Mouse (Mus musculus) limb, embryonic 11.5 days (tissue): ENCODE measurements around the gene Rpia. TPM values are rescaled to one million over a fixed set of nuclear protein-coding genes. Genes with fewer than 3 reads are reported as not detected.
"Not testable (repeated sequence)": the region's sequence is repeated elsewhere in the genome, so short reads cannot be mapped to it uniquely, and the experiment has no call there.

ENCODE experiments used
- ATAC-seq: fragments of 200-750 bp; cut with Nextera tagmentation; 2 replicates; pipeline ENCODE4 v1.8.0; 2017; ENCODE audit warnings: low read depth; ENCODE audit not compliant: insufficient number of reproducible peaks, low FRiP score, low TSS enrichment
- DNase-seq: peaks from one replicate; pipeline ENCODE4 v3.0.0-alpha.2; 2015; ENCODE audit warnings: low spot score
- H3K27ac ChIP-seq: fragments of 300-500 bp; sonication (generic); replicated peaks from 2 replicates; pipeline ENCODE4 v1.5.1; 2014; ENCODE audit warnings: low read depth, mild to moderate bottlenecking, low read length
- H3K27me3 ChIP-seq: fragments of 300-500 bp; sonication (generic); 2 replicates; pipeline ENCODE4 v1.6.1; 2014; ENCODE audit warnings: mild to moderate bottlenecking, low read length, mixed read lengths; ENCODE audit not compliant: control insufficient read depth, insufficient read depth
- H3K36me3 ChIP-seq: fragments of 300-500 bp; sonication (generic); 2 replicates; pipeline ENCODE4 v1.6.1; 2014; ENCODE audit warnings: mild to moderate bottlenecking, low read length, moderate library complexity, mixed read lengths; ENCODE audit not compliant: control insufficient read depth, insufficient read depth
- H3K4me1 ChIP-seq: fragments of 300-500 bp; sonication (generic); 2 replicates; pipeline ENCODE4 v1.6.1; 2014; ENCODE audit warnings: low read length, mixed read lengths; ENCODE audit not compliant: control insufficient read depth, insufficient read depth
- H3K4me2 ChIP-seq: fragments of 300-500 bp; sonication (generic); 2 replicates; pipeline ENCODE4 v1.6.1; 2014; ENCODE audit warnings: low read depth, mild to moderate bottlenecking, moderate library complexity; ENCODE audit not compliant: severe bottlenecking
- H3K4me3 ChIP-seq: fragments of 300-500 bp; sonication (generic); 2 replicates; pipeline ENCODE4 v1.5.1; 2014; ENCODE audit warnings: low read depth, low read length
- H3K9ac ChIP-seq: fragments of 300-500 bp; sonication (generic); 2 replicates; pipeline ENCODE4 v1.6.1; 2014; ENCODE audit warnings: mild to moderate bottlenecking, low read length
- H3K9me3 ChIP-seq: fragments of 300-500 bp; sonication (generic); 2 replicates; pipeline ENCODE4 v1.6.1; 2016; ENCODE audit warnings: low read length; ENCODE audit not compliant: control insufficient read depth
- WGBS: fragments of 180-500 bp; shearing (Covaris S2); extraction: QIAGEN DNeasy Blood & Tissue Kit; methylation state at CpG from one replicate; pipeline ENCODE4 v1.1.7; 2014; 5-methylcytosine and 5-hydroxymethylcytosine counted together
- polyA plus RNA-seq: library from polyadenylated mRNA; unstranded; fragments of >200 nt; fragmentation: Nextera tagmentation; extraction: Ambion mirVana; gene quantifications from 2 replicates; pipeline ENCODE4 v1.2.1, GENCODE M21; 2014

Rpia gene
- polyA plus RNA-seq, 1 experiment from 2014 or later = 2.0 TPM

DNA sequence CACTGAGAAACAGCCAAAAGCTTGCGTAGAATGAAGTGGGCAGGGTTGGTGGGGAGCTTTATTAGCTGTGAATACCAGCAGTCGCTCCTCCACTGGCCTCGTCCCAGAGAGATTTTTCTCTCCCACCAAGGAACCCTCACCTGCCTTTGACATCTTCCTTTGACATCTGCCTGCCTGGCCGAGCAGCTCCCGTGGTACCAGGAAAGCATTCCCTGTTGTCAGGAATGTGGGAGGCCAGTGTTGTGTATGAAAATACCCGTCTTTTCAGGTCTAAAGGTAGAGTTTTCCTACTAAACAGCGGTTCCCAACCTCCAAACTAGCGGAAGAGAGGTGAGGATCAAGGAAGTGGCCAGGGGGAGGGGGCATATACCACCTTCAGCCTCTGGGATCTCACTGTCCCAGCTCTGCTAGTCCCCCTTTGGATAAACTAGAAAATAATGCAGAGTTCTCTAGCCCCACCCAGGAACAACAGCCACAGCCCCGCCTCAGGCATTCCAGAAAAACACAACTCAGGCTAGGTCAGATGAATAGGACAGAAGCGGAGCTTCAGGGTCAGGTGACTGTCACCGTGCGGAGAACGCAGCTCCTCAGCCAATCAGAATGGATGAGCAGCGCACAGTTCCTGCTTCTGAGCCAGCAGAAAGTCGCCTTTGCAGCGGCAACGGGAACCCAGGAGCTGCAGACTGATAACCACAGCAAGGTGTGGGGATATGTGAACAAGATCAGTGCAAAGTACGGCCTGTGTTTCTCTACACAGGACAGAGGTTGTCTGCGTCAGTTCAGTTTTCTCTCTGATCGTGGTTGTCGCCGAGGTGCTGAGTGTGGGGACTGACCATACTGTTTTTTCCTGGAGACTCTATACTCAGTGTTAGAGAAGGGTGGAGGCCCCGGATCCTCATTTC is 32.3 kb upstream of the Rpia start:
- Histone ChIP-seq H3K27ac (no peak overlapping the region), H3K9ac (peak overlapping the region; percentile 40), H3K4me2 (peak overlapping the region; percentile 71), H3K9me3 (no peaks in the 10 kb centered on the region), H3K4me1 (peaks cover 4% of the 10 kb centered on the region; the same call in 1 of the 2 replicates), H3K27me3 (no peaks in the 10 kb centered on the region), H3K4me3 (peak overlapping the region; percentile 33), H3K36me3 (no peaks in the 10 kb centered on the region)
- ATAC-seq (peak; percentile 83), DNase-seq (peak; percentile 65)
- WGBS = 8% methylated on average over 23 of the region's 23 CpGs

DNA sequence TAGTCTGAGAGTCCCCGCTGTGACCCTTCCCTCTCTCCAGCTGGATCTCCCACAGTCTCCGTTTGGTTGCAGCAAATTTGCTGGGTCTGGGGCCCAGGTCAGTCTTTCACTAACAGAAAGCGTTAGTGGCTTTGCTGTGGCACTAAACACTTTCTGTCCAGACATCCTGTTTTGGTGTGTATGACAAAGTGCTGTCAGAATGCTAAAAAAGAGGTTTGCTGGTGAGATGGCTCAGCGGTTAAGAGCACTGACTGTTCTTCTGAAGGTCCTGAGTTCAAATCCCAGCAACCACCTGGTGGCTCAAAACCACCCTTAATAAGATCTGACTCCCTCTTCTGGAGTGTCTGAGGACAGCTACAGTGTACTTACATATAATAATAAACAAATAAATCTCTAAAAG is 31.2 kb upstream of the Rpia start:
- not testable (repeated sequence) for H3K9ac ChIP-seq, H3K4me3 ChIP-seq, ATAC-seq, H3K4me2 ChIP-seq, H3K36me3 ChIP-seq, H3K4me1 ChIP-seq, DNase-seq, H3K27ac ChIP-seq, H3K9me3 ChIP-seq, H3K27me3 ChIP-seq
- 78% methylated on average over 4 of the region's 4 CpGs for WGBS

DNA sequence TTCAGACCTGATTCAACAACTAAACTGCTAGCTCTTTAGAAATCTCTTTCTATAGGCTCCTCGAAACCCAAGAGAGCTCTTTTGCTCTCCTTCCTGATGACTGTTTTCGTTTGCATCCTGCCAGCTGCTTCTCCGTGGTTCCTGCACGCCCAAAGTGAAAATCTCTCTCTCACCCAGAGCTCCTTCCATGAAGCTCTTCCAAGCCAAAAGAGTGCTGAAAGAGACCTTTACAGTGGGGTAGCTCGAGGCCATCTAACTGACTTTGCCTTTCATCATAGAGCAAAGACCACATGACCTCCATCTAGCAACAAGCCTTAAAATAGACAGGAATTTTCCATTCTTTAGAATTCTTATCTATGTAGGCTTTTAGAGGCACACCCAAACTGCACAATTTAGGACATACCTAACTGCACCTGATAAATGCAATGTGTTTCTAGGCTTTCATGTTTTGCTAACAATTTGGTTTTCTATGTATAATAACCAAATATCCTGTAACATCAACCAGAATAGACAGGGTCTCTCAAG is 30.4 kb upstream of the Rpia start:
- DNase-seq = no peak
- no peaks in the 10 kb centered on the region for H3K9me3 ChIP-seq
- no peaks in the 10 kb centered on the region for H3K36me3 ChIP-seq
- peaks cover 4% of the 10 kb centered on the region; the same call in 1 of the 2 replicates for H3K4me1 ChIP-seq
- H3K4me2 ChIP-seq = no peak overlapping the region
- ATAC-seq = no peak
- no peaks in the 10 kb centered on the region for H3K27me3 ChIP-seq
- 77% methylated on average over 5 of the region's 5 CpGs for WGBS
- H3K9ac ChIP-seq = no peak overlapping the region
- H3K4me3 ChIP-seq = no peak overlapping the region
- no peak overlapping the region for H3K27ac ChIP-seq

DNA sequence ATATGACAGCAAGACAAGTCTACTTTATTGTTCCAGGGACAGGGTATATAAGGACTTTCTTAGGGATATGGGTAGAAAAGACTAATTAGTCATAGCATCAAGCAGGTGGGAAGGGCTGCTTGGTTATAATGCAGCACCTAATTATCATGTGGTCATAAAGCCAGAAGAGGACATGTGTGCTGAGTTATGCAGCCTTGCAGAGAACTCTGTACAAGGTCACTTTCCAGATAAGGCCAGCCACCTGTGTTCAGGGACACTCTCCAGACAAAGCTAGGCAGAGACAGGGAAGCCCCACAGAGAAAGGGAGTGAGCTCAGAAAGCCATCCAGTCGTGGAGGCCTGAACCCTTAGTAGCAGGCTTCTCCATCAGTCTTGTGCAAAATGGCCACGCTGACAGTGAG is 29.5 kb upstream of the Rpia start:
- H3K9ac ChIP-seq = no peak overlapping the region
- no peak for DNase-seq
- H3K4me3 ChIP-seq = no peak overlapping the region
- H3K9me3 ChIP-seq = no peaks in the 10 kb centered on the region
- WGBS = 65% methylated on average over 2 of the region's 2 CpGs
- no peaks in the 10 kb centered on the region for H3K27me3 ChIP-seq
- H3K27ac ChIP-seq = no peak overlapping the region
- H3K4me2 ChIP-seq = no peak overlapping the region
- no peaks in the 10 kb centered on the region for H3K36me3 ChIP-seq
- H3K4me1 ChIP-seq = peaks cover 4% of the 10 kb centered on the region; the same call in 1 of the 2 replicates
- ATAC-seq = no peak

DNA sequence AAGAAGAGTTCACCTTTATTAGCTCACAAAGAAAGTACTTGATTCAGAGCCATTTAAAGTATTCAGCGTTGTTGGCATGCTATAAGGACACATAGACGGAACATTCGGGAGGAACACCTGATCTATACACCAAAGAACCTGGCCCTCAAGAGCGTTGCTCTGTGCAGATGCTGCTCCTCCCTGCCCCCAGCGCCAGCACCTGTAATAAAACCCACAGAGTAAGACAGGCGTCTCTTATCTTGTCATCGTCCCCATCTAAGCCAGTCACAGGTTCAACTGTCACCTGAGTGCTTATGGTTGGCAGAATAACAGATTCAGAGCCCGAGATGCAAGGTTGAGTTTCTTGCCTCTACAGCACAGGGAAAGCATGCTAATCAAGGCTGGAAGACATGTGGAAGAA is 23.4 kb upstream of the Rpia start:
- DNase-seq = no peak
- no peaks in the 10 kb centered on the region for H3K9me3 ChIP-seq
- H3K4me2 ChIP-seq = no peak overlapping the region
- no peak overlapping the region for H3K27ac ChIP-seq
- no peak overlapping the region for H3K9ac ChIP-seq
- no peaks in the 10 kb centered on the region for H3K27me3 ChIP-seq
- no peak for ATAC-seq
- 87% methylated on average over 8 of the region's 8 CpGs for WGBS
- H3K36me3 ChIP-seq = no peaks in the 10 kb centered on the region
- no peak overlapping the region for H3K4me3 ChIP-seq
- H3K4me1 ChIP-seq = no peaks in the 10 kb centered on the region

DNA sequence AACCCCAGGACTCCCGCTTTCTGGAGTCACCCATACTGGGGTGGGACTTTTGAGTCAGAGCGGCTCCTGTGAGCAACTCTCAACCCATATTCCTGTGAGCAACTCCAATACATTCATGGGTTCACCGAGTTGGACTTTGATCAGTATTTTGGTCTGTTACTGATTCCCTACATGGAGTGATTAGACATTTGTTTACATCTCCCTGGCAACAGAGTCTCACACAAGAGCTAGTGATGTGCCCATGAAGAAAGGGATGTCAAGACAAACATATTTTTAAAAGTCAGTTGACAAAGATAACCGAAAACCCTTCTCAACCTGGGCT is 22.6 kb upstream of the Rpia start:
- Histone ChIP-seq H3K27ac (no peak overlapping the region), H3K4me2 (no peak overlapping the region), H3K36me3 (no peaks in the 10 kb centered on the region), H3K4me1 (no peaks in the 10 kb centered on the region), H3K9me3 (no peaks in the 10 kb centered on the region), H3K27me3 (no peaks in the 10 kb centered on the region), H3K9ac (no peak overlapping the region), H3K4me3 (no peak overlapping the region)
- DNase-seq = no peak
- no peak for ATAC-seq
- whole genome bisulfite sequencing = 83% methylated on average over 4 of the region's 4 CpGs

DNA sequence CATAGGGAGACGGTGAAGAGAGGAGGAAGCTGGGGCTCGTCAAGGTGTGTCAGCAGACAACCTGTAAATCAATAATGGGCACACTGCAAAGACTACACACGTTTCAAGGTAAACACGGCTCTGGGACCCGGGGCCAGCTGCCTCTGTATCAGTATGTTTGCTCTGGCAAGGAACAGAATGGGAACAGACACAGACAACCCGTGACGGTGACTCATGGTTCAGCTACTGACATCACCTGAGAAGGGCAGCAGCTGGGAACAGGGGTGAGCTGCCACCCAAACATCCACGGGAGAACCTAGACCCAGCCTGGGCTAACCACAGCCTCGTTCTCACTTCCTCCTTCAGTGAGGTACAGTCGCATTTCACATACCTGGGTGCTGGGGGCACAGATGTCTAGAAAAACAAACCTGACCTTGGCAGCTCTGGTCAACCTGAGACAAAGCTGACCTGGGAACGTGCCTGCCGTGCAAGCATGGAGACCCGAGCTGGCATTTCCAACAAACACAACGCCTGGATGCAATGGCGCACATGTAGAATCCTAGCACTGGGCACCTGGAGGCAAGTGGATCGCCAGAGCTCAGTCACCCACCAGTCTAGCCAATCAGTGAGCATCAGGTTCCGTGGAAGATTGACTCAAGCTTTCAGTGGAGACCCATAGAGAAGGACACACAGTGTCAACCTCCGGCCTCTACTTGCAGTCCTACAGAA is 22.0 kb upstream of the Rpia start:
- no peaks in the 10 kb centered on the region for H3K9me3 ChIP-seq
- no peaks in the 10 kb centered on the region for H3K4me1 ChIP-seq
- H3K36me3 ChIP-seq = no peaks in the 10 kb centered on the region
- no peak overlapping the region for H3K9ac ChIP-seq
- H3K4me2 ChIP-seq = no peak overlapping the region
- H3K27me3 ChIP-seq = no peaks in the 10 kb centered on the region
- H3K4me3 ChIP-seq = no peak overlapping the region
- H3K27ac ChIP-seq = no peak overlapping the region
- ATAC-seq (no peak), DNase-seq (no peak)
- 86% methylated on average over 18 of the region's 18 CpGs for WGBS

DNA sequence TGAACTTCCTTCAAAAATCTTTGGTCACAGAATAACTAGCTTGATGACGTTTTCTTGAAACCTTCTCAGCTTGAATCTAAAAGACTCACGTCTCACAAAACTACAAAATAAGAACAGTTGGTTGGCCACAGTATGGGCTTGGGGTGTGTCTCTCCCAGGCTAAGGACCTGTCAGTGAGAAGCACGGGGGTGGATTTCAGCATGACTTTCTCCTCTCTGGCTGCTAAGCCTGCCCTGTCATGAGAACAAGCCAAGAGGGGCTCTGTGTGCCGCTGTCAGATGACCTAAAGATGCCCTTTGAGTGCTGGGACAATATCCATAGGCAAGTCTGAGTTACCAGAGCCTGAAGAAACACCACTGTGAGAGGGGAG is 20.5 kb upstream of the Rpia start:
- no peak overlapping the region for H3K27ac ChIP-seq
- ATAC-seq (no peak), DNase-seq (no peak)
- no peak overlapping the region for H3K9ac ChIP-seq
- H3K4me3 ChIP-seq = no peak overlapping the region
- H3K36me3 ChIP-seq = no peaks in the 10 kb centered on the region
- H3K4me1 ChIP-seq = no peaks in the 10 kb centered on the region
- H3K4me2 ChIP-seq = no peak overlapping the region
- H3K9me3 ChIP-seq = no peaks in the 10 kb centered on the region
- WGBS = 58% methylated on average over 4 of the region's 4 CpGs
- H3K27me3 ChIP-seq = no peaks in the 10 kb centered on the region
